Mouse (Mus musculus) olfactory bulb, adult 2 months (tissue): ENCODE results near the gene Unc45a.

Experiments
- CTCF ChIP-seq: fragments of 200-500 bp; IDR thresholded peaks from 2 replicates; pipeline ENCODE4 v1.5.1; 2012; ENCODE audit warnings: low read depth, mild to moderate bottlenecking, low read length, moderate library complexity; ENCODE audit not compliant: insufficient read depth
- POLR2A ChIP-seq: fragments of 200-500 bp; IDR thresholded peaks from 2 replicates; pipeline ENCODE4 v1.6.1; 2012; ENCODE audit warnings: mild to moderate bottlenecking, low read depth, low read length, moderate library complexity; ENCODE audit not compliant: insufficient read depth

DNA sequence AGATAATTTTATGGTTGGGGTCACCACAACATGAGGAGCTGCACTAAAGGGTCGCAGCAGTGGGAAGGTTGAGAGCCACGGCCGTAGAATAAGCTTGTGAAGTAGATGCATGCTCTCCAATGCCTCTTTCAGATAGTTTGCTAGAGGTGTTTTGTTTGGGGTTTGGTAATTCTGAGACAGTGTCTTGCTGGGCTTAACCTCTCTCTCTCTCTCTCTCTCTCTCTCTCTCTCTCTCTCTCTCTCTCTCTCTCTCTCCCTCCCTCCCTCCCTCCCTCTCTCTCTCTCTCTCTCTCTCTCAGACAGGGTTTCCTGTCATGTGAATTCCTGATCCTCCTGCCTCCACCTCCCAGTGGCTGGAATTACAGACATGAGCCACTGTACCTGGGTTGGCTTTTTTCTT, 33.9 kb upstream of the Unc45a start:
- no peak for TF ChIP-seq CTCF
- no peak for TF ChIP-seq POLR2A
